Mouse (Mus musculus) spleen, adult 2 months (tissue): ENCODE measurements around the gene Cysrt1.

Experiments
- CTCF ChIP-seq: fragments of 200-500 bp; IDR thresholded peaks from 2 replicates; pipeline ENCODE4 v1.5.1; 2011; ENCODE audit warnings: mild to moderate bottlenecking, inconsistent platforms; ENCODE audit not compliant: insufficient read depth, insufficient read length, insufficient replicate concordance; ENCODE audit errors: extremely low read depth
- POLR2A ChIP-seq: fragments of 200-500 bp; IDR thresholded peaks from 2 replicates; pipeline ENCODE4 v1.6.1; 2011; ENCODE audit warnings: low read depth, low read length, inconsistent platforms

GRCm38 (mm10) chr2:25267241-25267640 is 25.0 kb upstream of the Cysrt1 start:
- no peak for TF ChIP-seq CTCF
- no peak for TF ChIP-seq POLR2A
